Mouse (Mus musculus): ENCODE data around the gene Ttc25. TPM values are rescaled to one million over a fixed set of nuclear protein-coding genes. Genes with fewer than 3 reads are reported as not detected.

The Ttc25 gene
- polyA plus RNA-seq, 1 experiment from 2014 or later = 0.66 TPM

- Histone ChIP-seq H3K27me3 (no peaks in the 10 kb centered on the region), H3K27ac (no peak overlapping the region), H3K4me3 (no peak overlapping the region), H3K9ac (no peak overlapping the region), H3K36me3 (no peaks in the 10 kb centered on the region), H3K4me1 (replicated peaks) (peaks cover 3% of the 10 kb centered on the region), H3K4me2 (no peak overlapping the region), H3K9me3 (replicated peaks) (no peaks in the 10 kb centered on the region)
- no peak for ATAC-seq (replicated peaks; ENCODE audit: insufficient number of reproducible peaks, insufficient read depth, low FRiP score, low read depth)
- 76% methylated on average over 4 of the region's 4 CpGs for WGBS
Measured at GRCm38 (mm10) chr11:100552842-100553241, 7.4 kb downstream of the Ttc25 start.

GRCm38 (mm10) chr11:100555583-100555982 is 10.2 kb downstream of the Ttc25 start:
- Histone ChIP-seq H3K4me2 (peak overlapping the region; percentile 58), H3K4me1 (replicated peaks) (peaks cover 3% of the 10 kb centered on the region), H3K4me3 (peak overlapping the region; percentile 27), H3K36me3 (no peaks in the 10 kb centered on the region), H3K27ac (no peak overlapping the region), H3K27me3 (no peaks in the 10 kb centered on the region), H3K9me3 (replicated peaks) (no peaks in the 10 kb centered on the region), H3K9ac (0 out of 2 replicates have a peak overlapping the region, but pooled peaks have one; percentile 32)
- WGBS = 11% methylated on average over 11 of the region's 11 CpGs
- ATAC-seq (replicated peaks; ENCODE audit: insufficient number of reproducible peaks, insufficient read depth, low FRiP score, low read depth) = 0 out of 2 replicates have a peak, but pooled peaks have one; percentile 37

- Histone ChIP-seq H3K4me2 (no peak overlapping the region), H3K9ac (no peak overlapping the region), H3K4me1 (replicated peaks) (peaks cover 3% of the 10 kb centered on the region), H3K36me3 (no peaks in the 10 kb centered on the region), H3K4me3 (no peak overlapping the region), H3K27ac (no peak overlapping the region), H3K9me3 (replicated peaks) (no peaks in the 10 kb centered on the region), H3K27me3 (no peaks in the 10 kb centered on the region)
- WGBS = 73% methylated on average over 3 of the region's 3 CpGs
- ATAC-seq (replicated peaks; ENCODE audit: insufficient number of reproducible peaks, insufficient read depth, low FRiP score, low read depth) = no peak
Measured at GRCm38 (mm10) chr11:100557563-100557962, 12.2 kb downstream of the Ttc25 start.

- Histone ChIP-seq H3K9ac (no peak overlapping the region), H3K27ac (no peak overlapping the region), H3K4me2 (no peak overlapping the region), H3K27me3 (no peaks in the 10 kb centered on the region), H3K36me3 (no peaks in the 10 kb centered on the region), H3K9me3 (replicated peaks) (no peaks in the 10 kb centered on the region), H3K4me3 (no peak overlapping the region), H3K4me1 (replicated peaks) (peaks cover 3% of the 10 kb centered on the region)
- ATAC-seq (replicated peaks; ENCODE audit: insufficient number of reproducible peaks, insufficient read depth, low FRiP score, low read depth) = no peak
- 37% methylated on average over 7 of the region's 7 CpGs for WGBS
Measured at GRCm38 (mm10) chr11:100559476-100559875, 14.1 kb downstream of the Ttc25 start.

- Histone ChIP-seq H3K9me3 (replicated peaks) (no peaks in the 10 kb centered on the region), H3K27me3 (no peaks in the 10 kb centered on the region), H3K4me3 (no peak overlapping the region), H3K9ac (no peak overlapping the region), H3K36me3 (no peaks in the 10 kb centered on the region), H3K4me2 (no peak overlapping the region), H3K27ac (no peak overlapping the region), H3K4me1 (replicated peaks) (no peaks in the 10 kb centered on the region)
- no peak for ATAC-seq (replicated peaks; ENCODE audit: insufficient number of reproducible peaks, insufficient read depth, low FRiP score, low read depth)
- WGBS = 66% methylated on average over 5 of the region's 5 CpGs
Measured at GRCm38 (mm10) chr11:100561748-100562147, 16.3 kb downstream of the Ttc25 start.

GRCm38 (mm10) chr11:100564297-100564696 is 18.9 kb downstream of the Ttc25 start:
- WGBS = 62% methylated on average over 15 of the region's 15 CpGs
- Histone ChIP-seq H3K36me3 (no peaks in the 10 kb centered on the region), H3K4me2 (no peak overlapping the region), H3K4me3 (no peak overlapping the region), H3K27me3 (no peaks in the 10 kb centered on the region), H3K4me1 (replicated peaks) (no peaks in the 10 kb centered on the region), H3K9ac (no peak overlapping the region), H3K27ac (no peak overlapping the region), H3K9me3 (replicated peaks) (no peaks in the 10 kb centered on the region)
- no peak for ATAC-seq (replicated peaks; ENCODE audit: insufficient number of reproducible peaks, insufficient read depth, low FRiP score, low read depth)

- no peaks in the 10 kb centered on the region for H3K27me3 ChIP-seq
- WGBS = 81% methylated on average over 6 of the region's 6 CpGs
Measured at GRCm38 (mm10) chr11:100564703-100565102, 19.3 kb downstream of the Ttc25 start.

GRCm38 (mm10) chr11:100567229-100567628 is 21.8 kb downstream of the Ttc25 start:
- no peak overlapping the region for H3K27ac ChIP-seq
- H3K36me3 ChIP-seq = no peaks in the 10 kb centered on the region
- no peak for ATAC-seq (replicated peaks; ENCODE audit: insufficient number of reproducible peaks, insufficient read depth, low FRiP score, low read depth)
- H3K4me3 ChIP-seq = no peak overlapping the region
- no peaks in the 10 kb centered on the region for H3K9me3 ChIP-seq (replicated peaks)
- 57% methylated on average over 5 of the region's 5 CpGs for WGBS
- peaks cover 9% of the 10 kb centered on the region for H3K4me1 ChIP-seq (replicated peaks)
- no peak overlapping the region for H3K9ac ChIP-seq
- no peak overlapping the region for H3K4me2 ChIP-seq
- no peaks in the 10 kb centered on the region for H3K27me3 ChIP-seq

More at GRCm38 (mm10) chr11:100564703-100565102, 19.3 kb downstream of the Ttc25 start:
- ATAC-seq (replicated peaks; ENCODE audit: insufficient number of reproducible peaks, insufficient read depth, low FRiP score, low read depth) = no peak
- Histone ChIP-seq H3K4me3 (no peak overlapping the region), H3K9ac (no peak overlapping the region), H3K9me3 (replicated peaks) (no peaks in the 10 kb centered on the region), H3K36me3 (no peaks in the 10 kb centered on the region), H3K4me2 (no peak overlapping the region), H3K27ac (no peak overlapping the region), H3K4me1 (replicated peaks) (no peaks in the 10 kb centered on the region)

GRCm38 (mm10) chr11:100567815-100568245 is 22.4 kb downstream of the Ttc25 start:
- Histone ChIP-seq H3K9me3 (replicated peaks) (no peaks in the 10 kb centered on the region), H3K36me3 (no peaks in the 10 kb centered on the region), H3K27me3 (no peaks in the 10 kb centered on the region), H3K4me1 (replicated peaks) (peaks cover 9% of the 10 kb centered on the region), H3K4me3 (no peak overlapping the region), H3K9ac (no peak overlapping the region), H3K4me2 (no peak overlapping the region), H3K27ac (no peak overlapping the region)
- no peak for ATAC-seq (replicated peaks; ENCODE audit: insufficient number of reproducible peaks, insufficient read depth, low FRiP score, low read depth)
- 54% methylated on average over 9 of the region's 9 CpGs for WGBS

- H3K27me3 ChIP-seq = no peaks in the 10 kb centered on the region
- no peaks in the 10 kb centered on the region for H3K36me3 ChIP-seq
- no peaks in the 10 kb centered on the region for H3K9me3 ChIP-seq (replicated peaks)
- WGBS = 75% methylated on average over 8 of the region's 8 CpGs
- no peak overlapping the region for H3K9ac ChIP-seq
- no peak overlapping the region for H3K27ac ChIP-seq
- no peak overlapping the region for H3K4me2 ChIP-seq
- no peak overlapping the region for H3K4me3 ChIP-seq
- peaks cover 9% of the 10 kb centered on the region for H3K4me1 ChIP-seq (replicated peaks)
- no peak for ATAC-seq (replicated peaks; ENCODE audit: insufficient number of reproducible peaks, insufficient read depth, low FRiP score, low read depth)
Measured at GRCm38 (mm10) chr11:100568692-100569091, 23.3 kb downstream of the Ttc25 start.

- H3K9ac ChIP-seq = no peak overlapping the region
- H3K36me3 ChIP-seq = no peaks in the 10 kb centered on the region
- no peak overlapping the region for H3K4me2 ChIP-seq
- peaks cover 9% of the 10 kb centered on the region for H3K4me1 ChIP-seq (replicated peaks)
- H3K9me3 ChIP-seq (replicated peaks) = no peaks in the 10 kb centered on the region
- 50% methylated on average over 9 of the region's 9 CpGs for WGBS
- no peaks in the 10 kb centered on the region for H3K27me3 ChIP-seq
- H3K27ac ChIP-seq = no peak overlapping the region
- no peak overlapping the region for H3K4me3 ChIP-seq
- no peak for ATAC-seq (replicated peaks; ENCODE audit: insufficient number of reproducible peaks, insufficient read depth, low FRiP score, low read depth)
Measured at GRCm38 (mm10) chr11:100569789-100570188, 24.4 kb downstream of the Ttc25 start.

GRCm38 (mm10) chr11:100570430-100571201 is 25.2 kb downstream of the Ttc25 start:
- peak overlapping the region; percentile 32 for H3K4me3 ChIP-seq
- 0 out of 2 replicates have a peak, but pooled peaks have one; percentile 23 for ATAC-seq (replicated peaks; ENCODE audit: insufficient number of reproducible peaks, insufficient read depth, low FRiP score, low read depth)
- no peaks in the 10 kb centered on the region for H3K9me3 ChIP-seq (replicated peaks)
- H3K36me3 ChIP-seq = no peaks in the 10 kb centered on the region
- no peaks in the 10 kb centered on the region for H3K27me3 ChIP-seq
- no peak overlapping the region for H3K27ac ChIP-seq
- H3K4me1 ChIP-seq (replicated peaks) = peaks cover 14% of the 10 kb centered on the region
- WGBS = 9% methylated on average over 8 of the region's 8 CpGs
- H3K9ac ChIP-seq = peak overlapping the region; percentile 35; the same call in 1 of the 2 replicates
- H3K4me2 ChIP-seq = peak overlapping the region; percentile 63
